Mouse (Mus musculus): Measurements from ENCODE around the gene Cdc42bpb. TPM values are rescaled to one million over a fixed set of nuclear protein-coding genes. Genes with fewer than 3 reads are reported as not detected.

Cdc42bpb gene
- polyA plus RNA-seq, 1 experiment from 2014 or later, result 32.4 TPM

DNA sequence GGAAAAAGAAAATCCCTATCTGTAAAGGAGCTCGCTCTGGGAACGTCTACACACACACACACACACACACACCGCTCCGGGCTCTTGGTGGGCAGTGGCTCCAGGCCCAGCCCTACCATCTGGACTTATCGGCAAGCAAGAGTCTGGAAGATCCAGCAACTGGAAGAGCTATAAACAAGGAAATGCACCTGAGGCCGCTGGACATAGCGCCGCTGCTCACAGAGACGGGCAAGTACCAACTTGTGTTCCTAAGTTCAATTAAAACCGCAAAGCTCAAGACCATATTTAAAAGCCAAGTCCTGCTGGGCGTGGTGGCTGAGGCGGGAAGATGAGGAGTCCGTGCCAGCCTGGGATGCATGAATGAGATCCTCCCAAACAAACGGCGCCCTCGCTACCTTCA, 16.8 kb downstream of the Cdc42bpb start:
- 57% methylated on average over 16 of the region's 16 CpGs for WGBS
- Histone ChIP-seq H3K4me1 (peaks cover 47% of the 10 kb centered on the region), H3K9me3 (no peaks in the 10 kb centered on the region), H3K27me3 (peaks cover 8% of the 10 kb centered on the region; the same call in 1 of the 2 replicates), H3K4me2 (replicated peaks) (no peak overlapping the region), H3K27ac (no peak overlapping the region), H3K9ac (no peak overlapping the region), H3K36me3 (no peaks in the 10 kb centered on the region), H3K4me3 (no peak overlapping the region)
- no peak for ATAC-seq (ENCODE audit: low FRiP score, low read depth)

DNA sequence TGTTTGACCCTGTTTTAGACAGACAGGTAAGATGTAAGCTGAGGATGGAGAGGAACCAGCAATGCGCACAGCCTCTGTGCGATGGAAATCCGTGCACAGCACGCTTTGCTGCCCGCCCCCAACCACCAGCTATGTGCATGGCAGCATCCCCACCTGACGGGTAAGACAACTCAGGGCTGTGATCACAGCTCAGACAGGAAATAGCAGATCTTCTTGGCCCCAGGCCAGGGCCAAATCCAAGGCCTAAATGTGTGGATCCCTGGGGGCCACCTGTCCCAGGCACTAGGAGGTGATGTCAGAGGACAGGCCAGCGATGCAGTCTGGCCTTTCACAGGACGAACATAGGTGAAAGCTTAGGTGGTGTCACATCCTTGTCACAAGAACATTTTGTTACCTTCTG, 21.3 kb downstream of the Cdc42bpb start:
- H3K27ac ChIP-seq, result no peak overlapping the region
- WGBS, result 84% methylated on average over 8 of the region's 8 CpGs
- H3K27me3 ChIP-seq, result 0 out of 2 replicates have a peak, but pooled peaks cover 8% of the 10 kb centered on the region
- H3K36me3 ChIP-seq, result peaks cover 14% of the 10 kb centered on the region; the same call in 1 of the 2 replicates
- ATAC-seq (ENCODE audit: low FRiP score, low read depth), result no peak
- H3K4me2 ChIP-seq (replicated peaks), result no peak overlapping the region
- H3K9ac ChIP-seq, result no peak overlapping the region
- H3K9me3 ChIP-seq, result no peaks in the 10 kb centered on the region
- H3K4me1 ChIP-seq, result peaks cover 49% of the 10 kb centered on the region
- H3K4me3 ChIP-seq, result no peak overlapping the region

DNA sequence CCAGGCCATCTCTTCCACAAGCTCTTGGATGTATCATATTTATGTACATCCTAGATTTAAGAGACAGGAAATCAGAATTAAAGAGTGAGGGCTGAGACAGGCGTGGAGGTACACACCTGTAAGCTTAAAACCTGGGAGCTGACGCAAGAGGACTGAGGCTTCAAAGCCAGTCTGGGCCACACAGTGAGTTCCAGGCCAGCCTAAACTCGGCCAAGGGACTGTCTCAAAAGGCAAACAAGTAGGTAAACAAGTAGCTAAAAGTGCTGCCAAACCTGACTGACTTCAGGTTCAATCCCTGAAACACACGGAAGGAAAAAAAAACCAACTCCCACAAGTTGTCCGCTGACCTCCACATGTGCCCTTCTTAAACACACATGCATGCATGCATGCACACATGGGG, 23.4 kb downstream of the Cdc42bpb start:
- Histone ChIP-seq H3K4me3 (no peak overlapping the region), H3K9ac (no peak overlapping the region), H3K4me1 (peaks cover 45% of the 10 kb centered on the region), H3K4me2 (replicated peaks) (no peak overlapping the region), H3K27ac (no peak overlapping the region), H3K36me3 (peaks cover 14% of the 10 kb centered on the region; the same call in 1 of the 2 replicates), H3K27me3 (0 out of 2 replicates have a peak, but pooled peaks cover under 1% of the 10 kb centered on the region), H3K9me3 (no peaks in the 10 kb centered on the region)
- whole genome bisulfite sequencing, result 80% methylated on average over 5 of the region's 5 CpGs
- no peak for ATAC-seq (ENCODE audit: low FRiP score, low read depth)

GRCm38 (mm10) chr12:111353439-111353915, 24.0 kb downstream of the Cdc42bpb start:
- H3K4me3 ChIP-seq, result no peak overlapping the region
- H3K27ac ChIP-seq, result no peak overlapping the region
- H3K9me3 ChIP-seq, result no peaks in the 10 kb centered on the region
- 72% methylated on average over 15 of the region's 15 CpGs for WGBS
- H3K27me3 ChIP-seq, result no peaks in the 10 kb centered on the region
- H3K36me3 ChIP-seq, result peaks cover 14% of the 10 kb centered on the region; the same call in 1 of the 2 replicates
- H3K4me1 ChIP-seq, result peaks cover 46% of the 10 kb centered on the region
- ATAC-seq (ENCODE audit: low FRiP score, low read depth), result no peak
- no peak overlapping the region for H3K4me2 ChIP-seq (replicated peaks)
- 0 out of 2 replicates have a peak overlapping the region, but pooled peaks have one; percentile 4 for H3K9ac ChIP-seq

DNA sequence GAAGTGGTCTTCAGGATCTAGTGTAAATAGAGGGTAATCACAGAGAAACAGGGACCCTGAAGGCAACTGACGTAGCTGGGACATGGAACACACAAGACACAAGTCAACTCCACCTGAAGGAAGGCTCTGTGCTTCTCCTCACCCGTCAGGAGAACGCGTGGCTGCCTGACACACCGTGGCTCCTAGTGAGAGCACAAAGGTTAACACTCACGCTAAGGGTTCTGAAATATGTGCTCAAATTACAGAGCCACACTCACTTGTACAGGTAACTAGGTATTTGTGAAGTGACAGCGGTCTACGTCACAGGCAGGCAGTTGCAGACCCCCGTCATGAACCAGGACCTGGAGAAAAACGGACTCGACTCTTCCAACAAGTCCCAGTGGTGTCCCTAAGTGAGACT, 24.5 kb downstream of the Cdc42bpb start:
- H3K9ac ChIP-seq, result 0 out of 2 replicates have a peak overlapping the region, but pooled peaks have one; percentile 4
- 79% methylated on average over 11 of the region's 11 CpGs for WGBS
- peaks cover 15% of the 10 kb centered on the region; the same call in 1 of the 2 replicates for H3K36me3 ChIP-seq
- H3K9me3 ChIP-seq, result no peaks in the 10 kb centered on the region
- no peak for ATAC-seq (ENCODE audit: low FRiP score, low read depth)
- no peak overlapping the region for H3K4me3 ChIP-seq
- no peak overlapping the region for H3K27ac ChIP-seq
- H3K27me3 ChIP-seq, result no peaks in the 10 kb centered on the region
- H3K4me1 ChIP-seq, result peaks cover 48% of the 10 kb centered on the region
- H3K4me2 ChIP-seq (replicated peaks), result no peak overlapping the region

- no peak for ATAC-seq (ENCODE audit: low FRiP score, low read depth)
- Histone ChIP-seq H3K9ac (no peak overlapping the region), H3K9me3 (no peaks in the 10 kb centered on the region), H3K27ac (no peak overlapping the region), H3K4me2 (replicated peaks) (no peak overlapping the region), H3K4me1 (peaks cover 44% of the 10 kb centered on the region), H3K4me3 (no peak overlapping the region), H3K27me3 (no peaks in the 10 kb centered on the region), H3K36me3 (peaks cover 17% of the 10 kb centered on the region; the same call in 1 of the 2 replicates)
- WGBS, result 79% methylated on average over 10 of the region's 10 CpGs
Measured at GRCm38 (mm10) chr12:111352520-111352919, 25.0 kb downstream of the Cdc42bpb start.

- peaks cover 39% of the 10 kb centered on the region for H3K4me1 ChIP-seq
- no peak overlapping the region for H3K4me2 ChIP-seq (replicated peaks)
- H3K27me3 ChIP-seq, result no peaks in the 10 kb centered on the region
- peaks cover 22% of the 10 kb centered on the region; the same call in 1 of the 2 replicates for H3K36me3 ChIP-seq
- WGBS, result 89% methylated on average over 15 of the region's 15 CpGs
- H3K9me3 ChIP-seq, result no peaks in the 10 kb centered on the region
- no peak for ATAC-seq (ENCODE audit: low FRiP score, low read depth)
- H3K27ac ChIP-seq, result no peak overlapping the region
- no peak overlapping the region for H3K9ac ChIP-seq
- no peak overlapping the region for H3K4me3 ChIP-seq
Measured at GRCm38 (mm10) chr12:111349540-111350231, 27.8 kb downstream of the Cdc42bpb start.

GRCm38 (mm10) chr12:111343956-111344355, 33.6 kb downstream of the Cdc42bpb start:
- Histone ChIP-seq H3K27me3 (no peaks in the 10 kb centered on the region), H3K4me2 (replicated peaks) (no peak overlapping the region), H3K36me3 (peaks cover 51% of the 10 kb centered on the region), H3K4me3 (no peak overlapping the region), H3K9me3 (no peaks in the 10 kb centered on the region), H3K27ac (no peak overlapping the region), H3K9ac (no peak overlapping the region), H3K4me1 (peaks cover 16% of the 10 kb centered on the region)
- no peak for ATAC-seq (ENCODE audit: low FRiP score, low read depth)
- WGBS, result 50% methylated on average over 1 of the region's 1 CpGs

DNA sequence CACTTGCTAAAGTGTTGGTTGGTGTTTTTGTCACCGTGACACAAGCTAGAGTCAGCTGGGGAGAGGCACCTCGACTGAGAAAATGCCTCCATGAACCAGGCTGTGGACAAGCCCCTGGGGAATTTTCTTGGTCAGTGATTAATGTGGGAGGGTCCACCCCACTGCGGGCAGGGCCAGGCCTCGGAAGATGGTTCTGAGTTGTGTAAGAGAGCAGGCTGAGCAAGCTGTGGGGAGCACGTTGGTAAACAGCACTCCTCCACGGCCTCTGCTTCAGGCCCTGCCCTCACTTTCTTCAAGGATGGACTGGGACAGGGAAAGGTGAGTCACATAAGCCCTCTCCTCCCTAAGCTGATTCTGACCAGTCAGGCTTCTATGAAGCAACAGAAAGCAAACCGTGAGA, 36.8 kb downstream of the Cdc42bpb start:
- WGBS, result 78% methylated on average over 7 of the region's 7 CpGs

GRCm38 (mm10) chr12:111337864-111338354, 39.6 kb downstream of the Cdc42bpb start:
- WGBS, result 73% methylated on average over 15 of the region's 15 CpGs
- Histone ChIP-seq H3K9ac (no peak overlapping the region), H3K4me2 (replicated peaks) (no peak overlapping the region), H3K27ac (no peak overlapping the region), H3K4me1 (no peaks in the 10 kb centered on the region), H3K27me3 (no peaks in the 10 kb centered on the region), H3K9me3 (no peaks in the 10 kb centered on the region), H3K36me3 (peaks cover 94% of the 10 kb centered on the region), H3K4me3 (no peak overlapping the region)
- no peak for ATAC-seq (ENCODE audit: low FRiP score, low read depth)

More for the DNA sequence above, 36.8 kb downstream of the Cdc42bpb start:
- Histone ChIP-seq H3K9ac (no peak overlapping the region), H3K27ac (no peak overlapping the region), H3K36me3 (peaks cover 80% of the 10 kb centered on the region), H3K4me1 (no peaks in the 10 kb centered on the region), H3K4me2 (replicated peaks) (no peak overlapping the region), H3K27me3 (no peaks in the 10 kb centered on the region), H3K4me3 (no peak overlapping the region), H3K9me3 (no peaks in the 10 kb centered on the region)
- no peak for ATAC-seq (ENCODE audit: low FRiP score, low read depth)

GRCm38 (mm10) chr12:111333020-111333605, 44.4 kb downstream of the Cdc42bpb start:
- ATAC-seq (ENCODE audit: low FRiP score, low read depth), result no peak
- no peak overlapping the region for H3K4me2 ChIP-seq (replicated peaks)
- no peaks in the 10 kb centered on the region for H3K4me1 ChIP-seq
- no peaks in the 10 kb centered on the region for H3K27me3 ChIP-seq
- 59% methylated on average over 15 of the region's 15 CpGs for WGBS
- H3K36me3 ChIP-seq, result peaks cover 95% of the 10 kb centered on the region
- no peak overlapping the region for H3K9ac ChIP-seq
- no peak overlapping the region; the same call in 1 of the 2 replicates for H3K27ac ChIP-seq
- H3K4me3 ChIP-seq, result no peak overlapping the region
- no peaks in the 10 kb centered on the region for H3K9me3 ChIP-seq

- H3K4me3 ChIP-seq, result no peak overlapping the region
- H3K9me3 ChIP-seq, result no peaks in the 10 kb centered on the region
- no peak for ATAC-seq (ENCODE audit: low FRiP score, low read depth)
- WGBS, result 86% methylated on average over 11 of the region's 11 CpGs
- H3K27me3 ChIP-seq, result no peaks in the 10 kb centered on the region
- H3K4me2 ChIP-seq (replicated peaks), result no peak overlapping the region
- no peak overlapping the region for H3K27ac ChIP-seq
- peaks cover 95% of the 10 kb centered on the region for H3K36me3 ChIP-seq
- no peak overlapping the region for H3K9ac ChIP-seq
- no peaks in the 10 kb centered on the region for H3K4me1 ChIP-seq
Measured at GRCm38 (mm10) chr12:111332443-111332842, 45.1 kb downstream of the Cdc42bpb start.
